Mouse (Mus musculus) myocyte (in vitro differentiated cells): ENCODE measurements around the gene Pou3f1.

ENCODE experiments used
- CEBPB ChIP-seq: IDR thresholded peaks from 2 replicates; pipeline ENCODE4 v1.6.1; 2011; ENCODE audit warnings: mild to moderate bottlenecking, moderate library complexity; ENCODE audit not compliant: poor library complexity, insufficient read depth, severe bottlenecking
- MAX ChIP-seq: IDR thresholded peaks from one replicate; pipeline ENCODE4 v1.6.1; 2011; ENCODE audit warnings: low read depth, mild to moderate bottlenecking, control low read depth
- MYOD1 ChIP-seq, 3 experiments: IDR thresholded peaks; one replicate each; pipeline ENCODE4 v1.6.1; 2011; ENCODE audit warnings: control low read depth in 2 of 3, low read depth in 2 of 3, mild to moderate bottlenecking in 2 of 3, moderate library complexity in 1 of 3; ENCODE audit not compliant: insufficient read length in 2 of 3, control insufficient read depth in 1 of 3
- MYOG ChIP-seq, 3 experiments: IDR thresholded peaks; one replicate each; pipeline ENCODE4 v1.6.1; 2011; ENCODE audit warnings: control low read depth in 2 of 3, low read depth in 2 of 3, mild to moderate bottlenecking in 2 of 3; ENCODE audit not compliant: insufficient read length in 2 of 3, control insufficient read depth in 1 of 3, insufficient read depth in 1 of 3
- POLR2A ChIP-seq: IDR thresholded peaks from one replicate; pipeline ENCODE4 v1.6.1; 2011; ENCODE audit warnings: low read depth, mild to moderate bottlenecking, control low read depth, moderate library complexity; ENCODE audit not compliant: insufficient read length
- POLR2AphosphoS2 ChIP-seq: IDR thresholded peaks from one replicate; pipeline ENCODE4 v1.6.1; 2011; ENCODE audit warnings: low read depth, control low read depth; ENCODE audit not compliant: insufficient read length
- REST ChIP-seq: IDR thresholded peaks from one replicate; pipeline ENCODE4 v1.6.1; 2011; ENCODE audit warnings: mild to moderate bottlenecking, control low read depth, moderate library complexity; ENCODE audit not compliant: insufficient read depth, insufficient read length
- SRF ChIP-seq: IDR thresholded peaks from one replicate; pipeline ENCODE4 v1.6.1; 2011; ENCODE audit warnings: low read depth; ENCODE audit not compliant: control insufficient read depth, insufficient read length
- TCF12 ChIP-seq: IDR thresholded peaks from one replicate; pipeline ENCODE4 v1.6.1; 2011; ENCODE audit warnings: mild to moderate bottlenecking, control low read depth; ENCODE audit not compliant: poor library complexity, insufficient read depth, severe bottlenecking
- USF1 ChIP-seq: IDR thresholded peaks from one replicate; pipeline ENCODE4 v1.6.1; 2011; ENCODE audit warnings: low read depth, mild to moderate bottlenecking, control low read depth, moderate library complexity

- TF ChIP-seq POLR2A (no peak), POLR2AphosphoS2 (no peak), TCF12 (no peak), REST (no peak), MYOD1 (IDR thresholded peaks at IDR 0.05; ENCODE audit: control insufficient read depth in 1 of 3, insufficient read length in 2 of 3, low read depth in 2 of 3) (no peak), CEBPB (no peak), USF1 (no peak), MAX (no peak), MYOG (IDR thresholded peaks at IDR 0.05; ENCODE audit: control insufficient read depth in 1 of 3, insufficient read depth in 1 of 3, insufficient read length in 2 of 3, low read depth in 2 of 3) (no peak), SRF (no peak)
Measured at GRCm38 (mm10) chr4:124615406-124615960, 41.1 kb upstream of the Pou3f1 start.
